Mouse (Mus musculus): ENCODE data around the gene Galns. TPM values are rescaled to one million over a fixed set of nuclear protein-coding genes. Genes with fewer than 3 reads are reported as not detected.
A peak's percentile ranks its signal among the peaks of the same experiment; 100 is the strongest.

Gene Galns
- polyA plus RNA-seq, 1 experiment from 2014 or later = 12.7 TPM

- H3K4me2 ChIP-seq = no peak overlapping the region
- H3K4me3 ChIP-seq = no peak overlapping the region
- no peak overlapping the region for H3K9ac ChIP-seq
- no peak overlapping the region for H3K27ac ChIP-seq (ENCODE audit: poor library complexity, severe bottlenecking)
- no peaks in the 10 kb centered on the region for H3K9me3 ChIP-seq (replicated peaks)
- no peaks in the 10 kb centered on the region for H3K36me3 ChIP-seq
- no peak for ATAC-seq (ENCODE audit: insufficient number of reproducible peaks, low FRiP score)
- peaks cover 11% of the 10 kb centered on the region for H3K4me1 ChIP-seq (replicated peaks)
- H3K27me3 ChIP-seq (replicated peaks) = no peaks in the 10 kb centered on the region
- WGBS = 43% methylated on average over 12 of the region's 12 CpGs
Observed at GRCm38 (mm10) chr8:122593240-122593639, 18.0 kb downstream of the Galns start.

- Histone ChIP-seq H3K4me2 (no peak overlapping the region), H3K27ac (ENCODE audit: poor library complexity, severe bottlenecking) (no peak overlapping the region), H3K27me3 (replicated peaks) (no peaks in the 10 kb centered on the region), H3K9me3 (replicated peaks) (no peaks in the 10 kb centered on the region), H3K36me3 (no peaks in the 10 kb centered on the region), H3K4me1 (replicated peaks) (peaks cover 9% of the 10 kb centered on the region), H3K9ac (no peak overlapping the region), H3K4me3 (no peak overlapping the region)
- WGBS = 80% methylated on average over 10 of the region's 10 CpGs
- no peak for ATAC-seq (ENCODE audit: insufficient number of reproducible peaks, low FRiP score)
Observed at GRCm38 (mm10) chr8:122586749-122587148, 24.5 kb downstream of the Galns start.

GRCm38 (mm10) chr8:122586171-122586570 is 25.1 kb downstream of the Galns start:
- no peaks in the 10 kb centered on the region for H3K27me3 ChIP-seq (replicated peaks)
- H3K9me3 ChIP-seq (replicated peaks) = no peaks in the 10 kb centered on the region
- no peaks in the 10 kb centered on the region for H3K36me3 ChIP-seq
- H3K9ac ChIP-seq = no peak overlapping the region
- WGBS = 72% methylated on average over 7 of the region's 7 CpGs
- H3K4me3 ChIP-seq = no peak overlapping the region
- peaks cover 9% of the 10 kb centered on the region for H3K4me1 ChIP-seq (replicated peaks)
- no peak for ATAC-seq (ENCODE audit: insufficient number of reproducible peaks, low FRiP score)
- no peak overlapping the region for H3K4me2 ChIP-seq
- no peak overlapping the region for H3K27ac ChIP-seq (ENCODE audit: poor library complexity, severe bottlenecking)

GRCm38 (mm10) chr8:122585411-122585891 is 25.8 kb downstream of the Galns start:
- Histone ChIP-seq H3K4me3 (no peak overlapping the region), H3K4me1 (replicated peaks) (peaks cover 9% of the 10 kb centered on the region), H3K36me3 (no peaks in the 10 kb centered on the region), H3K27me3 (replicated peaks) (no peaks in the 10 kb centered on the region), H3K9ac (no peak overlapping the region; the same call in 1 of the 2 replicates), H3K9me3 (replicated peaks) (no peaks in the 10 kb centered on the region), H3K4me2 (no peak overlapping the region), H3K27ac (ENCODE audit: poor library complexity, severe bottlenecking) (no peak overlapping the region)
- peak; percentile 20; the same call in 1 of the 2 replicates for ATAC-seq (ENCODE audit: insufficient number of reproducible peaks, low FRiP score)
- WGBS = 55% methylated on average over 14 of the region's 14 CpGs

GRCm38 (mm10) chr8:122584981-122585380 is 26.3 kb downstream of the Galns start:
- Histone ChIP-seq H3K9me3 (replicated peaks) (no peaks in the 10 kb centered on the region), H3K9ac (no peak overlapping the region), H3K4me1 (replicated peaks) (peaks cover 9% of the 10 kb centered on the region), H3K4me3 (no peak overlapping the region), H3K36me3 (no peaks in the 10 kb centered on the region), H3K27ac (ENCODE audit: poor library complexity, severe bottlenecking) (no peak overlapping the region), H3K27me3 (replicated peaks) (no peaks in the 10 kb centered on the region), H3K4me2 (no peak overlapping the region)
- 69% methylated on average over 9 of the region's 9 CpGs for WGBS
- no peak for ATAC-seq (ENCODE audit: insufficient number of reproducible peaks, low FRiP score)

- no peaks in the 10 kb centered on the region for H3K27me3 ChIP-seq (replicated peaks)
- H3K4me1 ChIP-seq (replicated peaks) = peaks cover 30% of the 10 kb centered on the region
- WGBS = 44% methylated on average over 15 of the region's 15 CpGs
- H3K4me2 ChIP-seq = no peak overlapping the region
- H3K36me3 ChIP-seq = no peaks in the 10 kb centered on the region
- H3K9me3 ChIP-seq (replicated peaks) = no peaks in the 10 kb centered on the region
- no peak for ATAC-seq (ENCODE audit: insufficient number of reproducible peaks, low FRiP score)
- H3K9ac ChIP-seq = no peak overlapping the region
- no peak overlapping the region for H3K4me3 ChIP-seq
- H3K27ac ChIP-seq (ENCODE audit: poor library complexity, severe bottlenecking) = no peak overlapping the region
Observed at GRCm38 (mm10) chr8:122580926-122581325, 30.3 kb downstream of the Galns start.

GRCm38 (mm10) chr8:122579196-122579595 is 32.1 kb downstream of the Galns start:
- H3K4me3 ChIP-seq = no peak overlapping the region
- ATAC-seq (ENCODE audit: insufficient number of reproducible peaks, low FRiP score) = no peak
- peak overlapping the region; percentile 46; the same call in 1 of the 2 replicates for H3K9ac ChIP-seq
- H3K27me3 ChIP-seq (replicated peaks) = no peaks in the 10 kb centered on the region
- peaks cover 7% of the 10 kb centered on the region; the same call in 1 of the 2 replicates for H3K36me3 ChIP-seq
- no peaks in the 10 kb centered on the region for H3K9me3 ChIP-seq (replicated peaks)
- H3K27ac ChIP-seq (ENCODE audit: poor library complexity, severe bottlenecking) = no peak overlapping the region
- 20% methylated on average over 7 of the region's 7 CpGs for WGBS
- H3K4me1 ChIP-seq (replicated peaks) = peaks cover 40% of the 10 kb centered on the region
- peak overlapping the region; percentile 1; the same call in 1 of the 2 replicates for H3K4me2 ChIP-seq

GRCm38 (mm10) chr8:122577116-122577515 is 34.1 kb downstream of the Galns start:
- H3K27ac ChIP-seq (ENCODE audit: poor library complexity, severe bottlenecking) = no peak overlapping the region
- H3K27me3 ChIP-seq (replicated peaks) = no peaks in the 10 kb centered on the region
- H3K4me1 ChIP-seq (replicated peaks) = peaks cover 42% of the 10 kb centered on the region
- no peaks in the 10 kb centered on the region for H3K9me3 ChIP-seq (replicated peaks)
- WGBS = 50% methylated on average over 10 of the region's 10 CpGs
- peaks cover 23% of the 10 kb centered on the region for H3K36me3 ChIP-seq
- H3K4me2 ChIP-seq = peak overlapping the region; percentile 87
- peak overlapping the region; percentile 69 for H3K4me3 ChIP-seq
- H3K9ac ChIP-seq = no peak overlapping the region
- ATAC-seq (ENCODE audit: insufficient number of reproducible peaks, low FRiP score) = no peak

GRCm38 (mm10) chr8:122576648-122577022 is 34.6 kb downstream of the Galns start, which contains the start of gene Aprt:
Gene Aprt (minus strand): TSS chr8:122576909.
- peaks cover 42% of the 10 kb centered on the region for H3K4me1 ChIP-seq (replicated peaks)
- peak; percentile 88 for ATAC-seq (ENCODE audit: insufficient number of reproducible peaks, low FRiP score)
- peak within 1 kb of the TSS; percentile 69 for H3K4me3 ChIP-seq
- H3K9ac ChIP-seq = peak within 1 kb of the TSS; percentile 85
- H3K36me3 ChIP-seq = peaks cover 28% of the 10 kb centered on the region
- peak within 1 kb of the TSS; percentile 87 for H3K4me2 ChIP-seq
- peak within 1 kb of the TSS; percentile 23 for H3K27ac ChIP-seq (ENCODE audit: poor library complexity, severe bottlenecking)
- WGBS = under 1% methylated on average over 39 of the region's 39 CpGs
- no peaks in the 10 kb centered on the region for H3K27me3 ChIP-seq (replicated peaks)
- H3K9me3 ChIP-seq (replicated peaks) = no peaks in the 10 kb centered on the region

GRCm38 (mm10) chr8:122575735-122576647 is 35.3 kb downstream of the Galns start:
- peak overlapping the region; percentile 87 for H3K4me2 ChIP-seq
- H3K9me3 ChIP-seq (replicated peaks) = no peaks in the 10 kb centered on the region
- ATAC-seq (ENCODE audit: insufficient number of reproducible peaks, low FRiP score) = peak; percentile 23
- peak overlapping the region; percentile 69 for H3K4me3 ChIP-seq
- WGBS = 14% methylated on average over 21 of the region's 21 CpGs
- peaks cover 42% of the 10 kb centered on the region for H3K4me1 ChIP-seq (replicated peaks)
- H3K27ac ChIP-seq (ENCODE audit: poor library complexity, severe bottlenecking) = peak overlapping the region; percentile 23
- peaks cover 34% of the 10 kb centered on the region for H3K36me3 ChIP-seq
- no peaks in the 10 kb centered on the region for H3K27me3 ChIP-seq (replicated peaks)
- peak overlapping the region; percentile 85 for H3K9ac ChIP-seq

GRCm38 (mm10) chr8:122575286-122575685 is 36.0 kb downstream of the Galns start:
- Histone ChIP-seq H3K9me3 (replicated peaks) (no peaks in the 10 kb centered on the region), H3K4me2 (peak overlapping the region; percentile 87), H3K27me3 (replicated peaks) (no peaks in the 10 kb centered on the region), H3K9ac (no peak overlapping the region), H3K36me3 (peaks cover 42% of the 10 kb centered on the region), H3K4me1 (replicated peaks) (peaks cover 42% of the 10 kb centered on the region), H3K4me3 (peak overlapping the region; percentile 69), H3K27ac (ENCODE audit: poor library complexity, severe bottlenecking) (peak overlapping the region; percentile 31; the same call in 1 of the 2 replicates)
- ATAC-seq (ENCODE audit: insufficient number of reproducible peaks, low FRiP score) = no peak
- 63% methylated on average over 8 of the region's 8 CpGs for WGBS
